Mouse (Mus musculus) retina, adult 2 months (tissue): Measurements from ENCODE around the gene Fut7.

ENCODE experiments used
- DNase-seq: peaks from one replicate; pipeline ENCODE4 v3.0.0-alpha.2; 2012; ENCODE audit warnings: low read depth, low spot score

Gene Fut7

GRCm38 (mm10) chr2:25423626-25424025 is 559 bp downstream of the Fut7 start:
- no peak for DNase-seq

DNA sequence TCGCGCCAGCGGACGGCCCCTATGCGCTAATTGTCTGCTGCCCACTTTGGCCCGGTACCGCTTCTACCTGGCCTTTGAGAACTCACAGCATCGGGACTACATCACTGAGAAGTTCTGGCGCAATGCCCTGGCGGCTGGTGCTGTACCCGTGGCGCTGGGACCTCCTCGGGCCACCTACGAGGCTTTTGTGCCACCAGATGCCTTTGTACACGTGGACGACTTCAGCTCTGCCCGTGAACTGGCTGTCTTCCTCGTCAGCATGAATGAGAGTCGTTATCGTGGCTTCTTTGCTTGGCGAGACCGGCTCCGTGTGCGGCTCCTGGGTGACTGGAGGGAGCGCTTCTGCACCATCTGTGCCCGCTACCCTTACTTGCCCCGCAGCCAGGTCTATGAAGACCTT is 2.4 kb downstream of the Fut7 start:
- DNase-seq: no peak

GRCm38 (mm10) chr2:25426721-25427191 is 3.7 kb downstream of the Fut7 start:
- peak; percentile 65 for DNase-seq

DNA sequence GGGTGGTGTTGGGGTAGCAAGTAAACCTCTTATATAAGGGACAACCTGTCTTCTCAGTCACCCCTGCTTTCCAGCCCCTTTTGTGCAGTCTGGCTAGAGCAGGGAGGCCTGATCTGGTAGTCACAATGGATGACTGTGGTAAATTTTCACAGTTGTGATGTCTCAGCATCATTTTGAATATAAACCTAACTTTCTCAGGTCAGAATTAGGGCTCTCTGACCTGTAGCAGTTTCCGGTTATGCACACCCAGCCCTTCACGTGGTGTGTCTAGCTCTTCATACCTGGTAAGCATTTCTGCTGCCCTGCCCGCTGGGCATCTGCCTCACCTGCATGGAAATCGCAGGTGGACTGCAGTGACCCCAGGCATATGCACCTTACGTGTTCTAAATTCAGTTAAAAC is 4.2 kb downstream of the Fut7 start:
- DNase-seq: no peak

GRCm38 (mm10) chr2:25428442-25429236 is 5.6 kb downstream of the Fut7 start, which contains the start of gene Abca2:
Gene Abca2, plus strand, starts transcription at chr2:25428703.
- peak; percentile 84 for DNase-seq

DNA sequence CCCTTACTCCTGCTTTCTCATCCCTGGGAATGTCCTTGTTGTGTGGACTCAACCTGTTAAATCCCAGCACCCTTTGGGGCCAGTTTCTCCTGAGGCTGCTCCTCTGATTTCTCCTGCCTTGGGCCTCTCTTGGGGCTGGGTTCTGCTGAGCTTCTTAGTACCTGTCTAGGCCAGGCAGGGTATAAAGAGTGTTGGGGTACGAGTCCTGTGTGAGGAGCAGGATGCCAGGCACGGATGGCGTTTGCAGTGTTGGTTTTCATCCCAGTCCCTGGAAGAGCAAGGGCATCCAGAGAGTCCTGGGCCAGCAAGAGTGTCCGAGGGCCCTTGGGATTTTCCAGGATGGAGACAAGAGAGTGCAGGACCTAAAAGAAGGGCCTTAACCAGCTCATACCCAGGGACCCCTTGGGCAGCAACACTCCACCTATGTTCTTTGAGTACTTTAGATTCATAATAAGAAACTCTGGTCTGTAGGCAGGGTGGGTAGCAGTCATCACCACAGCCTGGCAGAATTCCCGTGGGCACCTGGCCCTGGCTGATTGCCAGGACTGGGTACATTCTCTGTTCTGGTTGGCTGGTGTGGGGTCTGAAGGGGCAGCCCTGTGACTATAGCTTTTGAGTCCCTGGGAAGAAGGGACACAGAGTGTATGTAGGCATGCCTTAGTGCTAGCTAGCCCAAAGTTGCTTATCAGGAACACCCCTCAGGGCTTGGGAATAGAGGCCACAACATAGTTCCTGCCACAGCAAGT is 6.5 kb downstream of the Fut7 start:
- no peak for DNase-seq

- DNase-seq: no peak
Observed at GRCm38 (mm10) chr2:25430395-25431233, 7.5 kb downstream of the Fut7 start.

DNA sequence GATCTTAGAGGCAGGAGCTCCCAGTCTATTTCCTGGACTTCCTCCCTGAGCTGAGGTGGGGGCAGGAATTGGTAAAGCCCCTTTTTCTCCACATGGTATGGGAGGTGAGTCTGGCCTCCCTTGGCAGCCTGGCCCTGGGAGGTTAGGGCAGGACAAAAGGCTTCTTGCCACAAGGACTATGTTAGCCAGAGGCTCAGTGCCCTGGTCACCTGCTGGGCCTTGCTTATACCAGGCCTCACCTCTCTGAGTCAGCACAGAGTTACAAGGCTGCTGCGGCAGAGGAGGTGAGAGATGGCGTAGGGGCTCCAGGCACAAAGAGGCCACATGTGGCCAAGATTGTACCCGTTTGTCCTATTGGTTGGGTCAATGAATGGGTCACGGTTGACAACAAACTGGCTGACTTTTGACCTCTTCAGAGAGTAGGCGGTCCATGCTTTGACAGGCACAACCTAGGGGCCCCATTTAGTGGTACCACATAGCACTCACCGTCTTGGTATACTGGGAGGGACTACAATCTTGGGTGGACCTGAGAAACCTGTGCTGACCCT is 8.3 kb downstream of the Fut7 start:
- no peak for DNase-seq

DNA sequence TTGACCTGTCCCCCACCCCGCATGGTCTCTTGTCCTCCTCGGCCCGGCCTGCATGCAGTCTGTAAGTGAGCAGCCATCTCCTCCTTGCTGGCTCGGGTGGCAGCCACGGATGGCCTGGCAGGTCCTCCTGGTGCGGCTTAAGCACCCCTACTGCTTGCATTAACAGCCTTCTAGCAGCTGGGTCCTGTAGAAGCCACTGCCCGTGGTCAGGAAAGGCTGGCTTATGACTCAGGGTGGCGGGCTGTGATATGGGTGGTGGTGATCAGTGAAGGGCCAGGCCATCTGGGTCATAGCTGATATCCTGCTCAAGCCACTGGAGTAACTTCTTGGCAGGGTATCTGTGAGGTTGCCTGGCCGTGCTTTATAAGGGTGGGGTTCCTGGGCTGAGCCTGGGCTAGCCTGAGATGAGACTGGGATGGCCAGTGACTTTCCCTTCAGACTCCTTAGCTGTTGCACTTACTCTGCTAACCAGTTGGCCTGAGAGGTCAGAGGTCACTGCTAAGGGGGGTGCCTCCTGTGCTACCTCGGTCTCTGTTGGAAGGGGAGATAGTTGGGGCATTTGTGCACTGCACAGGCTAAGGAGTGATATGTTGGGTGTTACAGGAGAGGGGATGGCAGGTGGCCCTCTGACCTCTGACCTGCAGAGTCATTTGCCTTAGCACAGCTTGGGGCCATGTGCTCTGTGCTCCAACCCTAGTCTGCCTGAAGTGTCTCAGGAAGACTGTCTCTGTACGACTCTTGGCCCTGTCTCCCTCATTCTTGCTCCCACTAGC is 9.4 kb downstream of the Fut7 start:
- no peak for DNase-seq

DNA sequence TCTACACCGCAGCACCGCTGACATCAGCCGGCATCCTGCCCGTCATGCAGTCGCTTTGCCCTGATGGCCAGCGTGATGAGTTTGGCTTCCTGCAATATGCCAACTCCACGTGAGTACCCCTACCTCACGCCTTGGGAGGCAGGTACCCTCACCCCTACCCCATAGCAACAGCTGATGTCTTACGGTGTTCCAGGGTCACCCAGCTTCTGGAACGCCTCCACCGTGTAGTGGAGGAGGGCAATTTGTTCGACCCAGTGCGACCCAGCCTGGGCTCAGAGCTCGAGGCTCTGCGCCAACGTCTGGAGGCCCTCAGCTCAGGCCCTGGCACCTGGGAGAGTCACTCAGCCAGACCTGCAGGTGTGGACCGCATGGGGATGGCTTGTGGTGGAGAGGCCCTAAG is 10.0 kb downstream of the Fut7 start:
- no peak for DNase-seq

GRCm38 (mm10) chr2:25434292-25434691 is 11.2 kb downstream of the Fut7 start:
- no peak for DNase-seq

DNA sequence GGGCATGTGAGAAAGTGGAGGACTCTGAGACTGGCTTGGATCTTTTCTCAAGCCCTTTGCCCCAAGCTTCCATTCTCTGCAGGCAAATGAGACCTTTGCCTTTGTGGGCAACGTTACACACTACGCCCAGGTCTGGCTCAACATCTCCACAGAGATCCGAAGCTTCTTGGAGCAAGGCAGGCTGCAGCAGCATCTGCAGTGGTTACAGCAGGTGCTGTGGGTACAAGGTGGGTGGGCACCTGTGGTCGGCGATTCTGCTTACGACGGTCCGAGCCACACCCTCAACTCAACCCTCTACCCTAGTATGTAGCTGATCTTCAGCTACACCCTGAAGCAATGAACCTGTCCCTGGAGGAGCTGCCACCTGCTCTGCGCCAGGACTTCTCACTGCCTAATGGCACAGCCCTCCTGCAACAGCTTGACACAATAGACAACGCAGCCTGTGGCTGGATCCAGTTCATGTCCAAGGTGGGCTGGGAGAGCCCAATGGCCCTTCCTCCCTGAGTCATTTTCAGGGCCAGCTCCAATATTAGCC is 13.3 kb downstream of the Fut7 start:
- no peak for DNase-seq

- DNase-seq: no peak
Observed at GRCm38 (mm10) chr2:25441067-25441466, 18.0 kb downstream of the Fut7 start.

DNA sequence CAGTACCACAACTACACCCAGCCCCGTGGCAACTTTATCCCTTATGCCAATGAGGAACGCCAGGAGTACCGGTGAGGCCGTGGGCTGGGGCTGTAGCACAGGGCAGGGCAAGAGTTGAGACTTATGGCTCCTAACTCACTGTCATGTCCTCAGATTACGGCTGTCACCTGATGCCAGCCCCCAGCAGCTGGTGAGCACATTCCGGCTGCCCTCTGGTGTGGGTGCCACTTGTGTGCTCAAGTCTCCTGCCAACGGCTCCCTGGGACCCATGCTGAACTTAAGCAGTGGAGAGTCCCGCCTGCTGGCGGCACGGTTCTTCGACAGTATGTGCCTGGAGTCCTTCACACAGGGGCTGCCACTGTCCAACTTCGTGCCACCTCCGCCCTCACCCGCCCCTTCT is 19.6 kb downstream of the Fut7 start:
- DNase-seq: no peak

GRCm38 (mm10) chr2:25450853-25451647 is 28.0 kb downstream of the Fut7 start:
- DNase-seq: no peak

- DNase-seq: no peak
Observed at GRCm38 (mm10) chr2:25452951-25453350, 29.9 kb downstream of the Fut7 start.

GRCm38 (mm10) chr2:25456205-25456953 is 33.3 kb downstream of the Fut7 start, which contains the start of gene Clic3:
Gene Clic3, plus strand, starts transcription at chr2:25456838.
- no peak for DNase-seq

- DNase-seq: no peak
Observed at GRCm38 (mm10) chr2:25457022-25457896, 34.2 kb downstream of the Fut7 start.
